Mouse (Mus musculus) spleen, adult 2 months (tissue): Measurements from ENCODE around the gene Rps26. TPM values are rescaled to one million over a fixed set of nuclear protein-coding genes. Genes with fewer than 3 reads are reported as not detected.
"Not testable (repeated sequence)": the region's sequence is repeated elsewhere in the genome, so short reads cannot be mapped to it uniquely, and the experiment has no call there.

Experiments used
- DNase-seq, 2 experiments: peaks; one replicate each; pipeline versions ENCODE4 v3.0.0 to v3.0.0-alpha.2; 2012 to 2021; ENCODE audit warnings: low spot score in 2 of 2, low read depth in 1 of 2
- H3K27ac ChIP-seq: fragments of 200-500 bp; 2 replicates; pipeline ENCODE4 v1.5.1; 2012; ENCODE audit warnings: low read length, inconsistent platforms; ENCODE audit not compliant: insufficient read depth
- H3K27me3 ChIP-seq: fragments of 200-500 bp; 2 replicates; pipeline ENCODE4 v1.6.1; 2012; ENCODE audit warnings: mild to moderate bottlenecking, moderate library complexity, low read length, inconsistent platforms; ENCODE audit not compliant: control insufficient read depth, insufficient read depth
- H3K36me3 ChIP-seq: fragments of 200-500 bp; 2 replicates; pipeline ENCODE4 v1.6.1; 2012; ENCODE audit warnings: mild to moderate bottlenecking, low read length, inconsistent platforms; ENCODE audit not compliant: control insufficient read depth, insufficient read depth
- H3K4me1 ChIP-seq: fragments of 200-500 bp; 2 replicates; pipeline ENCODE4 v1.6.1; 2011; ENCODE audit warnings: inconsistent platforms; ENCODE audit not compliant: control insufficient read depth, insufficient read depth, insufficient read length
- H3K4me3 ChIP-seq: fragments of 200-500 bp; 2 replicates; pipeline ENCODE4 v1.5.1; 2011; ENCODE audit warnings: mild to moderate bottlenecking, inconsistent platforms; ENCODE audit not compliant: insufficient read depth, insufficient read length; ENCODE audit errors: extremely low read depth
- CTCF ChIP-seq: fragments of 200-500 bp; IDR thresholded peaks from 2 replicates; pipeline ENCODE4 v1.5.1; 2011; ENCODE audit warnings: mild to moderate bottlenecking, inconsistent platforms; ENCODE audit not compliant: insufficient read depth, insufficient read length, insufficient replicate concordance; ENCODE audit errors: extremely low read depth
- POLR2A ChIP-seq: fragments of 200-500 bp; IDR thresholded peaks from 2 replicates; pipeline ENCODE4 v1.6.1; 2011; ENCODE audit warnings: low read depth, low read length, inconsistent platforms
- WGBS: fragments of 180-500 bp; shearing (Covaris S2); methylation state at CpG from one replicate; pipeline ENCODE4 v1.1.7; 2018; 5-methylcytosine and 5-hydroxymethylcytosine counted together
- polyA plus RNA-seq: library from polyadenylated mRNA; depleted of rRNA; stranded (reverse); fragments of >200 nt; gene quantifications from 2 replicates; pipeline ENCODE4 v1.2.3, GENCODE M21; 2012

Gene Rps26
- polyA plus RNA-seq, 1 experiment, result 929 TPM

DNA sequence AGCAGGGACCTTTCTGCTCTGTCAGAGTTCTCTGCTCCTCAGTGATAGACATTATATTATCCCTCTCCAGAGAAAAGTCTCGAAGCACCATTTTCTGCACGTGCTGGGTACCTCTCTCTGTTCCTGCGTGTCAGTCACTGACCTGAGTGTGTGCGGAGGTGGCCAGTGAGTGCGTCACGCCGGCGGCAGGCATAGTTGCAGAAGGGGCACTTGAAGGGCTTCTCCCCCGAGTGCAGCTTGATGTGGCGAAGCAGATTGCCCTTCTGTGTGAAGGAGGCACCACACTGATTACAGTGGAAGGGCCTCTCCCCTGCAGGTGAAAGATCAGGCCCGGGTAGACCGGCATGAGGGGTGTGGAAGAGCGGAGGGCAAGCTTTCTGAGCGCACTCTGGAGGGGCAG, 13.5 kb upstream of the Rps26 start:
- TF ChIP-seq POLR2A (no peak), CTCF (no peak)
- no peak for DNase-seq
- Histone ChIP-seq H3K27me3 (no peaks in the 10 kb centered on the region), H3K4me1 (no peaks in the 10 kb centered on the region; the same call in 1 of the 2 replicates), H3K27ac (no peak overlapping the region), H3K36me3 (no peaks in the 10 kb centered on the region), H3K4me3 (no peak overlapping the region)
- WGBS, result 93% methylated on average over 14 of the region's 14 CpGs

DNA sequence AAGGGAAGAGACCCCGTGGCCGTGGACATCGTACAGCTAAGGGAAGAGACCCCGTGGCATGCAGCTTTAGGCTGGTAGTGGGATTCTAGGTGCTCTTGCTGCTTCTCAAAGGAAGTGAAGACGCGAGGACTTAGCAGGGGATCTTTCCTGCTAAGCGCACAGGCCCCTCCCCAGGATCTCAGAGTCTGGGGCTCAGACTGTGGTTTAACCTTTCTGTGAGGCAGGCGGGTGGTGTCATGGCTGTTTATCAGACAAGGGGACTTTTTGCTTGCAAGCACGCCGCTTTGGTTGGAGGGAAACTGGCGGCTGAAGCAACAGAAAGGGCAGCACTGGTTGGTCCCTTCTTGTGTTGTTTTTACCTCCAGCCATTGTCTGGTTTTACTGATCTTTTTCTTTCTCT, 10.5 kb upstream of the Rps26 start:
- TF ChIP-seq CTCF (no peak), POLR2A (no peak)
- H3K27ac ChIP-seq, result peak overlapping the region; percentile 71
- DNase-seq, result peak in 1 of 2 experiments; percentile 39
- no peaks in the 10 kb centered on the region; the same call in 1 of the 2 replicates for H3K4me1 ChIP-seq
- H3K27me3 ChIP-seq, result no peaks in the 10 kb centered on the region
- H3K4me3 ChIP-seq, result peak overlapping the region; percentile 43; the same call in 1 of the 2 replicates
- WGBS, result 9% methylated on average over 11 of the region's 11 CpGs
- no peaks in the 10 kb centered on the region for H3K36me3 ChIP-seq

DNA sequence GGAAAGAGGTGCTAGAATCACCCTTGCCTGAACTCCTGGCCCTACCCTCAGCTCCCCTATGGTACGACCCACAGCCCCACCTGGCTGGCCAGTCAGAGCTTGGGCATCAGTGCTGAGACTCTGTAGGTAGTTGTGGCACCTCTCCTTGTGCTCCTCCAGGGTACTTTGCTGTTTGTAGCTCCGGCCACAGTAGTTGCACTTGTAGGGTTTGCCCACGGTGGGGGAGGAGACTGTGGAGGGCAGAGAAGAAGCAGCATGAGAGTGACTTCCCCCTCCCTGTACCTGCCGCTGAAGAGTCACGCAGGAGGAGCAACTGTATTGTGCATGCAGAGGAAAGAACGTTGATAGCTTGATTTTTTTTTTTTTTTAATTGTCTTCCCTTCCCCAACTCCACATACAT, 10.0 kb upstream of the Rps26 start:
- Histone ChIP-seq H3K4me3 (peak overlapping the region; percentile 43; the same call in 1 of the 2 replicates), H3K36me3 (no peaks in the 10 kb centered on the region), H3K4me1 (no peaks in the 10 kb centered on the region; the same call in 1 of the 2 replicates), H3K27me3 (no peaks in the 10 kb centered on the region), H3K27ac (peak overlapping the region; percentile 71)
- no peak for TF ChIP-seq POLR2A
- TF ChIP-seq CTCF, result no peak
- DNase-seq, result peak in 1 of 2 experiments; percentile 30
- 15% methylated on average over 6 of the region's 6 CpGs for WGBS

DNA sequence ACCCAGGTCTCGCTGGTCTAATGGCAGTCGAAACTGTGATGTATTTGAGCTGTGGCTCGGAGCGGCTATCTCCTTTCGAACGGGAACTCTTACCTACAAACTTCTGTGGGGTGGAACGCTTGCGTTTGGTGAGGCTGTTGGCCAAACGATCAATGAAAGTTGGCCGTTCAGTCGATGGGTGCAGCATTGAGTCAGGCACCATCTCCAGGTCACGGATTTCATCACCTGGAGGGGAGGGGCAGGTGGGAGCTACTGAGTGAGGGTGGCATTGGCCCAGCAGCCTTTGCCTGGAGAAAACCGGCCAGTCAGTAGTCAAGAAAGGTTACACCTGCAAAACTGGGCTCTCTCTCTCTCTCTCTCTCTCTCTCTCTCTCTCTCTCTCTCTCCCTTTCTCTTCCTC, 9.2 kb upstream of the Rps26 start:
- TF ChIP-seq CTCF (no peak), POLR2A (no peak)
- Histone ChIP-seq H3K4me1 (no peaks in the 10 kb centered on the region; the same call in 1 of the 2 replicates), H3K27me3 (no peaks in the 10 kb centered on the region), H3K27ac (no peak overlapping the region), H3K36me3 (no peaks in the 10 kb centered on the region), H3K4me3 (no peak overlapping the region)
- 92% methylated on average over 13 of the region's 13 CpGs for WGBS
- DNase-seq, result no peak

DNA sequence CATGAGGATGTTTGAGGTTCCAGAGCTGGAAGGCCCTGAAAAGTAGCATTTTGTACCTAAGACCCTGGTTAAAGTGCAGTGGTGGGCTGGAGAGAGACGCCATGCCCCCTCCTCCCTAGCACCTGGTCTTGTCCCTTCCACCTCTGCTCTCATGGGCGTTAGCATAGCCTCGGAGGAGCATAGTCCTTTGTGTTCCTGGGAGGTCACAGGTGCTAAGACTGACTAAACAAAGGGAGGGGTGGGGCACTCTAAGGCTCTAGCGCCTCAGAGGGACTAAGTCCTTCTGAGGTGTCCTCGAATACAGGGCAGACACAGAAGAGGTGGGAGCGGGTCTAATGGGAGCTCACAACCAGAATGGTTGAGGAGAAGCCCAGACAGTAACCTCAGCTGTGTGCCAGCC, 5.0 kb upstream of the Rps26 start:
- H3K27ac ChIP-seq, result no peak overlapping the region
- H3K4me1 ChIP-seq, result no peaks in the 10 kb centered on the region; the same call in 1 of the 2 replicates
- no peak for DNase-seq
- 58% methylated on average over 6 of the region's 6 CpGs for WGBS
- no peak overlapping the region for H3K4me3 ChIP-seq
- TF ChIP-seq CTCF (no peak), POLR2A (no peak)
- H3K27me3 ChIP-seq, result no peaks in the 10 kb centered on the region
- H3K36me3 ChIP-seq, result no peaks in the 10 kb centered on the region

DNA sequence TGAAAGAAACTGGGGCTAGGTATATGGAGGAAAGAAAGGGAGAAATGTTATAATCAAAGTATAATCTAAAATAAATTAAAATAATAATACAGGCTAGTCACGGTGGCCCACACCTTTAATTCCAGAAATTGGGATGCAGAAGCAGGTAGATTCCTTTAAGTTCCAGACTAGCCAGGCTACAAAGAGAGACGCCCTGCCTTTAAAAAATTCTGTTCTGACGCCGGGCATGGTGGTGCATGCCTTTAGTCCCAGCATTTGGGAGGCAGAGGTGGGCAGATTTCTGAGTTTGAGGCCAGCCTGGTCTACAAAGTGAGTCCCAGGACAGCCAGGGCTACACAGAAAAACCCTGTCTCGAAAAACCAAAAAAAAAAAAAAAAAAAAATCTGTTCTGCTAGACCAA, 3.8 kb upstream of the Rps26 start:
- not testable (repeated sequence) for H3K4me1 ChIP-seq, H3K27me3 ChIP-seq, H3K4me3 ChIP-seq, H3K27ac ChIP-seq, DNase-seq, H3K36me3 ChIP-seq
- 85% methylated on average over 5 of the region's 5 CpGs for WGBS

DNA sequence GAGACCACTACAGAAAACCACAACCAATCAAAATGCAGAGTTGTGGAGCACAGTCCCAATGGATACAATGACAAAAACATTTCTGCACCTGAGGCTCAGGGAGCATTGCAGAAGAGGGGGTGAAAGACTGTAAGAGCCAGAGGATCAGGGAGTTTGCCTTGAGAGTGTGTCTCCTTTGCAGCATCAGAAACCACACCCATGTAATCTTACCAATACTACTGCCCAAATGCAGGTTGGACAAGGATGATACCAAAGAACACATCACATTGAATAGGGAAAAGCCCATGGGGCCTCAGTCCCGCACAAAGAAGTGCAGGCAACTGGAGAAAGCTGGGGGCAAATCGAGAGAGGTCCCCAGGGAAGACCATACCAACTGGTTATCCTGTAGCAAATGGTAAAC, 3.2 kb upstream of the Rps26 start:
- H3K4me1 ChIP-seq, result peaks cover 5% of the 10 kb centered on the region; the same call in 1 of the 2 replicates
- H3K36me3 ChIP-seq, result peaks cover 6% of the 10 kb centered on the region
- no peak overlapping the region for H3K27ac ChIP-seq
- 52% methylated on average over 2 of the region's 2 CpGs for WGBS
- no peak for DNase-seq
- TF ChIP-seq POLR2A (no peak), CTCF (no peak)
- no peak overlapping the region for H3K4me3 ChIP-seq
- no peaks in the 10 kb centered on the region for H3K27me3 ChIP-seq
